Mouse (Mus musculus) thymus, postnatal 4 days (tissue): ENCODE results near the gene Apba3.
"Not testable (repeated sequence)": the region's sequence is repeated elsewhere in the genome, so short reads cannot be mapped to it uniquely, and the experiment has no call there.

ENCODE experiments used
- DNase-seq: peaks from one replicate; pipeline ENCODE4 v3.0.0; 2021

Gene Apba3

DNA sequence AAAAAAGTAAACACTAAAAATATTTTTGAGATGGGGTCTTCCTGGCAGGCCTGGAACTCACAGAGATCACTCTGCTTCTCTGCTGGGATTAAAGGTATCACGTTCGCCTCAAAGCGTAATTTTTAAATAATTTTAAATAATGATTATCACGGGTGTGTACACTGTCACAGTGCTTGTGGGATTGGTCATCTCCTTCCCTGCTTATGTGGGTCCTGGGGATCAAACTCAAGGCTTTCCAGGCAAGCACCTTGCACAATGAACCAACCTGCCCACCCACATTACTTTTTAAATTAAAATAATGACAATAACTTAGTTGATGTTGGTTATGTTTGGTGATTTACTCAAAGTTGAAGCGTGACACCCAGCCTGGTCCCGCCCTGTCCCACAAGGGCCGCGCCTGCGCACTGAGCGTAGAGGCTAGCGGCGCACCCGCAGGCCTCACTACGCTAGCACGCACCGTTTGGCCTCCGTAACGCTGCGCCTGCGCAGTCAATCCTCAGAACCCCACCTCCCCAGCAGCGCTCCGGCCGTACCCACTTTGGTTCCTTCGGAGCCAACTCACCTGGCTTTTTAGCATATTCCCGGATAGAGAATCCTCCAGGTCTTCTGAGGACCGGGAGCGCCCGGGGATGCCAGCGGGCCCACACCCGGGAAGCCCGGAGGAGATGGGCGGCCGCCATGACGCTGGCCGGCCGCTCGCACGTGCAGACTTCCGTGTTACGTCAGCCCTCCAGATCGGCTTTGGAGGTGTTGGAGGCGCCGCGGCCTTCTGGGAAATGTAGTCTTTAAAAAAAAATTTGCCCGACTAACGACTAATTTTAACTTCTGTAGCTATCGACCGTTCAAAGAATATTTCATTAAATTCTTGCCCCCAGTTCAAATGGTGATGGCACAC lies at the start of gene Apba3, which contains the start of gene Mrpl54:
Gene Apba3, plus strand, starts transcription at position 750 of the 895 bp plus-strand sequence.
Gene Mrpl54, minus strand, starts transcription at position 724 of the 895 bp plus-strand sequence.
- peak; percentile 99 for DNase-seq

DNA sequence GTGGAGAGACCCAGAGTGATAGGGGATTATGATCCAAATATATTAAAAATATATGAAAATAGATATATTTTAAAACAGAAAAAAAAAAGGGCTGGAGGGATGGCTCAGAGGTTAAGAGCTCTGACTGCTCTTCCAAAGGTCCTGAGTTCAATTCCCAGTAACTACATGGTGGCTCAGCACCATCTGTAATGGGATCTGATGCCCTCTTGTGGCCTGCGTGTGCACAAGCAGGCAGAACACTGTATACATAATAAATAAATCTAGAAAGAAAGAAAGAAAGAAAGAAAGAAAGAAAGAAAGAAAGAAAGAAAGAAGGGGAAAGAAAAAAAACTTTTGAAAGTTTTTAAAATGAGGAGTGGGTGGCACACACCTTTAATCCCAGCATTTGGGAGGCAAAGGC lies 49.5 kb upstream of the Apba3 start:
- DNase-seq, result peak; percentile 71

DNA sequence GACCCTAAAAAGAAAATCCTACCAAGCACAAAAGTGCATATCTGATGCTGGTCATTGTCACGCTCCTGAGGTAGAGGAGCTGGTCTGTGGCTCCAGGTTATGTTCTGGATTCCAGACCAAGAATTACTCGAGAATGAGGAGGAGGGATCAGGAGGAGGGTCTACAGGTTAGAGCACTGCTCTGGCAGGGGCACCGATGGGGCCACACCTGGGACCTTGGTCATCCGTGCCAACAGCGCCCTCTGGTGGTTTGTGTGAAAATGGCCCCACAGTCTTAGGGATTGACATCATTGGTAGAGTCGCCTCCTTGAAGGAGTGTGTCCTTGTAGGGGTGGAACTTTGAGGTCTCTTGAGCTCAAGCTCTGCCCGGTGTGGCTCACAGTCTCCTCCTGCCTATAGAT lies 48.8 kb upstream of the Apba3 start:
- peak; percentile 89 for DNase-seq

DNA sequence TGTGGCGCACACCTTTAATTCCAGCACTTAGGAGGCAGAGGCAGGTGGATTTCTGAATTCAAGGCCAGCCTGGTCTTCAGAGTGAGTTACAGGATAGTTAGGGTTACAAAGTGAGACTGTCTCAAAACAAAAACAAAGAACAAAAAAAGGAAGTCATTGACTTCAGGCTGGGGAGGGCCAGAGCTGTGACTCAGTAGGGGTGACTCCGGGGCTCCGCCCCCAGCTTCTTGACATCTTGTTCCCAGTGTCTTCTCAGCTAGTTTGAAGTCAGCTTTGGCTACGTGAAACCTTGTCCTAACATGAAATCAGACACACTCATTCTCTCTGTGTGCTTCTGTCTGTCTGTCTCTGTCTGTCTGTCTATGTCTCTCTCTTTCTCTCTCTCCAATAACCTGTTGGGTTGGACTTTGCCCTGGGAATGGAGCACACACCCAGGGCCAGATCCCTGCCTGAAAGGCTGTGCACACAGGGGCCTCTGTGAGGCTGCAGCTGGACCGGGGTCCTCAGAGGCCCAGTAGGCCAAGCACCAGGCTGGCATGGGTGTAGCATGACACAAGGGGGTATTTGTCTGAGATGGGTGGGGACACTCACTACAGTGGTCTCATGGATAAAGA lies 45.3 kb upstream of the Apba3 start:
- DNase-seq, result no peak

DNA sequence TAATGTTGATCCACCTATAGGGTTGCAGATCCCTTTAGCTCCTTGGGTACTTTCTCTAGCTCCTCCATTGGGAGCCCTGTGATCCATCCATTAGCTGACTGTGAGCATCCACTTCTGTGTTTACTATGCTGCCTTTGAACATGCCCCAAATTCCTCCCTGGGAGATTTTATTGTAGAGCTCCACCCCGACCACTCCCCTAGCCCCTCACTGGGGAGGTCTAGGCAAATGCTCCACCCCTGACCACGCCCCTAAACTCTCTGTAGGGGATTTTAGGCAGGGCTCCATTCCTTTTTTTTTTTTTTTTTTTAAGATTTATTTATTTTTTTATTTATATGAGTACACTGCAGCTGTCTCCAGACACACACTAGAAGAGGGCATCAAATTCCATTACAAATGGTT lies 43.0 kb upstream of the Apba3 start:
- not testable (repeated sequence) for DNase-seq

DNA sequence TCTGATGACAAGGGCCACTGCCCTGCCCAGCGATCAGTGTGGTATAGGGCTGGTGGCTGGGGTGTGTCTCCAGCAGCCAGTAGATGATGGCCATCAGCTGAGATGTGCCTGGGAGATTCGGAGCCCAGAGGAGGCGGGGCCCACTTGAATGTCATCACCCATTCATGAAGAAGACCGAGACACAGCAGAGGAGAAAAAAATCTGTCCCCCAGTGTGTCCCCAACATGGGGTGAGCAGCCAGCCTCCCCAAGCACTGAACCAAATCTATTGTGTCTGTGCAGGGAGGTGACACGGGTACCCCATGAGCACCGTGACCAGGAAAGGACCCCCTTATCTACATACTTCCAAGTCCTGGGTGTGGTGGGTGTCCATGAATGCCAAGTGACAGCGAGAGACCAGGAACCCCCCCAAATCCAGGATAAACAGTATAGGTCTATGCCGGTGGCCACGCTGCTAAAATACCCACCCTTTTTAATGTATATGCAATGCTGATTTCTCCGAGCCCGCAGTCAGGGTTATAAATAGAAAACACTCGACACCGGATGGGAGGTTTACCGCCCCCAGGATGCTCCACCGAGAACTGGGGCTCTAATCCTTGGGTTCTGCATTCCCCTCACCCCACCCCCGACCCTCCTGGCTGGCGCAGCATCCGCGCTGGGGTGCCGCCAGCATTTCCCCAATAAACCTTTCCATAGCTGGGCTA lies 36.9 kb upstream of the Apba3 start:
- peak; percentile 44 for DNase-seq

DNA sequence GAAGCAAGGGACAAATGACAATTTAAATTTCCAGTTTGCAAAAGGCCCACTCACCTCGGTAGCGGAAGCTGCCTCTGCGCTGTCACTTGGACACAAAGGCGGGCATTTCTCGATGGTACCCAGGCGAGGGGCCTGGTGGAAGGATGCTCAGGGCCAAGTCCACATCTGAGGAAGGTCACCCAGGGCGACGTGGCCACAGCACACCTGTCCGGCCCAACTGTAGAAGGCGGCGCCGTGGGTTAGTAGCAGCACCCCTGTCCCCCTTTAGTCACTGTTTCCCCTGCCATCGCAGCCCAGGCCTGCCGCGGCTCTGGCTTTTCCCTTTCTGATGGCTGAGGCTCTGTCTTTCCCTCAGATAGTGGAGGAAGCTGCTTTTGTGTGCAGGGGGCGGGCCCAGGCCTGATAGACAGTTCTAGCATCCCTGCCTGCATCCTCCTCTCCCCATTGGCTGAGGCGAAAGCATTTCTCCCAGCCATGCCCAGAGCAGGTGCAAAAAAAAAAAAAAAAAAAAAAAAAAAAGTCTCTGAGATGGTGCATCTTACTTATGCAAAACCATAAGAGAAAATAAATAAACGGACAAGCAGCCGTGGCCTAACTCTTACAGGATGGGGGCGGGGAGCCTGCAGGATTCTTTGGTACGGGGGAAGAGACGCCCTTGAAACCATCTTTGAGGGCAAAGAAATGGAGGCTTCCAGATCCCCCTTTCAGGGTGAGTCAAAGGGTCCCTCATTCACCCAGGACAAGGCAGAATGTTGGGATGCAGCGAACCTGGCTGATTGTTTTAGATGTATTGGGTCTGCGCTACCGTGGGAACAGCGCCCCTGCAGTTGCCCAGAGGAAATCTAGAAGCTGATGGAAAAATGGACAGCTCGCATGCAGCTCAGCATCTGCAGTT lies 36.1 kb upstream of the Apba3 start, which contains the start of gene Atcay:
Gene Atcay, minus strand, starts transcription at position 396 of the 895 bp plus-strand sequence.
- peak; percentile 66 for DNase-seq

DNA sequence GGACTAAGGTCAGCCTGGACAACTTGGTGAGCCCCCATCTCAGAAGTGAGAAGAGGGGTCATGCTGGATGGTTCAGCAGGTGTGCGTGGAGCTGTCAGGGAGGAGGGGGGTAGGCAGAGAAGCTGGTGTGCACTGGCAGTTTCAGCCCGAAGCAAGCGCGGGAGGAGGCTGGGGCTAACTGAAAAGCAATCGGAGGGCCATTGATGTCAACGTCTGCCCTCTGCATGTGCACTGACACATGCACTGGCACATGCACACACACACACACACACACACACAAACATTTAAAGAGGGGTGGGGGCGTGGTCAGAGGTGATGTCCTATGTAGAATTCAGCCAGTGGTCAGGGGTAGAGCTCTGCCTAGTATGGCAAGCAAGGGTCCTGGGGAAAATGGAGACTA lies 35.3 kb upstream of the Apba3 start:
- DNase-seq, result peak; percentile 22

DNA sequence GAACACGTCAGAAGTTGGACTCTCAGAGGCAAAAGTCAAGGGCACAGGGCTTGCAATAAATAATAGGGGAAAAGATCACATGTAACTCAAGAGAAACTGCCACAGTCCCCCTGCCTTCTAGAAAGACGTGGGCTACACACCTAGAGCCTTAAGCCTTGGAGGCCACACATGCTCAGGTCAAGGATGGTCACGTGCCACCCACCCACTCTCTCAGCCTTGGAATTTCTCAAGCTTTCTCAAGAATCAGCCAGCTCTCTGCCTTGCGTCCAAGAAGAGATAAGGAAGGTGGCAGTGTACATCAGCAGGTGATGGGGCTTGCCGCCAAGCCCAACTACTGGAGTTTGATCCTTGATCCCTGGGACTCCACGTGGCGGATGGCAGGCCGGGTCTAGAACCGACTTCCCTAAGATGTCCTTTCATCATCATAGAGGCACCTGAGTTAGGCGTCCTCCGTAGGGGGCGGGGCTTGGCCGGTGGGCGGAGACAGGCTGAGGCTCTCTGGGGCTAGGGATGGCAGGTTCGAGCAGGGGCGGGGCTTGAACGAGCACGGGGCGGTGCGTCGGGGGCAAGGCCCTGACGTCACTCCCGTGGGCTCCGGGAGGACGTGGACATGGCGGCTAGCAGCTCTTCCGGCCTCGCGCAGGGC lies 34.1 kb upstream of the Apba3 start, which contains the start of gene Zfr2:
Gene Zfr2, plus strand, starts transcription at position 576 of the 646 bp plus-strand sequence.
- DNase-seq, result peak; percentile 98

DNA sequence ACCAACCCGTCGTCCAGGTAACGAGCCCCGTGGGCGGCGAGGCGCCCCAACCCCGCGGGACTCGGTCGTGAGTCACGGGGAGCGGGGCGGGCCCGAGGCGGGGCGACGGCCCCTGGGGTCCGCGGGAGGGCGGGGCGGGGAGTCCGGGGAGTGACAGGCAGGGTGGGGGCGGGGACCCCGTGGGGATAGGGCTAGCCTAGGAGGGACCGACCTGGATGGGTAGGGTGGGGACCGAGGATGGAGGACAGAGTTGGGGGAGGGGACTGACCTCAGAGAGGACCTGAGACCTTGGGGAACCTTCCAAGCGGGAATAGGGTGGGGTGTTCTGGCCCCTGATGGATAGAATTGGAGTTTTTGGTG lies 33.6 kb upstream of the Apba3 start:
- no peak for DNase-seq

DNA sequence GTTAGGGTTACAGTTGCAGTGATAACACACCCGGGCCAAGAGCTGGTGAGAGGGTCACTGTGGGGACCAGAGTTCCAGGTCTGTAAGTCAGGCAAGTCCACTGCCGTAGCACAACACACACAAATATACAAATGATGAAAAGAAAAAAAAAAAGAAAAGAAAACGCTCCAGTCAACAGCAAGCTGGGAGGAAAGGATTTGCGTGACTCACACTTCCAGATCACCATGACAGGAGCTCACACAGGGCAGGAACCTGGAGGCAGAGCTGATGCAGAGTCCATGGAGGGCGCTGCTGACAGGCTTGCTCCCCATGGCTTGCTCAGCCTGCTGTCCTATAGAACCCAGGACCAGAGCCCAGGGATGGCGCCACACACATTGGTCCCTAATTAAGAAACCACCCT lies 32.6 kb upstream of the Apba3 start:
- DNase-seq, result peak; percentile 12

DNA sequence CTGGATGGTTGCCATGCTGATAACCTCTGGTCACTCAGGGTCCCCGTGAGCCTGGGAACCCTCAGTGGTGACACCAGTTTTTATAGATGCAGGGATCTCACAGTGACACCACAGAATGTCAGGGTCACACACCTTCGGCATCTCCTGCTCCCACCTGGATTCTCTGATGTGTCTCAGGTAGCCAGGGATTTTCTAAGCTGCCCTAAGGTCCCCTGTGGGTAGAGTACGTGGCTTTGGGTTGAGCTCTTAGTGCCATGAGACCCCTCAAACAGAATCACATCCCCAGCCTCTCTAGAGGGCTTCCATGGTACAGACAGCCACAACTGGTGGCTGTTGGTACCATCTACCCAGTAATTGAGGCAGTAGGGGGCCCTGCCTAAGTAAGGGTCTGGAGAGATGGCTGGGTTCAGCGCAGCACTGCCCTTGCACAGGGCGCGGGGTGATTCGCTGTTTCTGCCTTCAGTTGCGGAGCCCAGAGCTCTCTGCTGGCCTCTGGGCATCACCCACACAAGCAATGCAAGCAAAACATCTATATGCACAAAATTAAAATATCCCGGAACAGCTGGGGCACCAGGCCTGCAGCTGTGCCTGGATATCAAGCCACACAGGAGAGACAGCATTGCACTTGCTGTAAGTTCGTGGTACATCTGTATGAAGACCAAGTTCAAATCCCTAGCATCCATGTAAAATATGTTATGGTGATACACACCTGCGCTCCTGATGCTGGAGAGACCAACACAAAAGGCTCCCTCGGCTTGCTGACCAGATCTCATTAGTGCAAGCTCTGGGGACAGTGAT lies 30.1 kb upstream of the Apba3 start:
- DNase-seq, result peak; percentile 6

DNA sequence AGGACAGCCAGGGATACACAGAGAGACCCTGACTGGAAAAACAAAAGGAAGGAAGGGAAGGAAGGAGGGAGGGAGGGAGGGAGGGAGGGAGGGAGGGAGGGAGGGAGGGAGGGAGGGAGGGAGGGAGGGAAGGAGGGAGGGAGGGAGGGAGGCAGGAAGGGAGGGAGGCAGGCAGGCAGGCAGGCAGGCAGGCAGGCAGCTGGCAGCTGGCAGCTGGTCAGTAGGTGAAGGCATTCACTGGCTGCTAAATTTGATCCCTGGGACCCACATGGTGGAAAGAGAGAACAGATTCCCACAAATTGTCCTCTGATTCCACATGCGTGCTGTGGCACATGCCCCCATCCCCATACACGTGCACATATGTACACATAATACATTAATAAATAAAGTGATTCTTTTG lies 28.1 kb upstream of the Apba3 start:
- no peak for DNase-seq

DNA sequence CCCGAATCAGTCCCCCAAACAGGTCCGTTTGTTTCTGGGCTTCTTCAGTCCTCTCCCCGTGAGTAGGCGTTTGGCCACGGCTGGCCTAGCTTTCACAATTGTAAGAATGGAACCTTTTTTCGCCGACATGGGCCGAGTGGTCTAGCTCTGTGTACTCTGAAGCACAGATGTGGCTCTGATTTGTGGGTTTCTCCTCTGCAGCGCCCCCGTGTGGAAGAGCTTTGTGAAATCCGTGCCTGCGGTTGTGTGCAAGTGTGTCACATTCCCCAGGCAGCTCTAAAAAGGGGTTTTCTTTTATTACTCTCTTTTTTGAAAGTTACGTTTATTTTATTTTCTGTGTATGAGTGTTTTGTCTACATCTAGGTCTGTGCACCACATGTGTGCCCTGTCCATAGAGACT lies 25.9 kb upstream of the Apba3 start:
- DNase-seq, result peak; percentile 92

DNA sequence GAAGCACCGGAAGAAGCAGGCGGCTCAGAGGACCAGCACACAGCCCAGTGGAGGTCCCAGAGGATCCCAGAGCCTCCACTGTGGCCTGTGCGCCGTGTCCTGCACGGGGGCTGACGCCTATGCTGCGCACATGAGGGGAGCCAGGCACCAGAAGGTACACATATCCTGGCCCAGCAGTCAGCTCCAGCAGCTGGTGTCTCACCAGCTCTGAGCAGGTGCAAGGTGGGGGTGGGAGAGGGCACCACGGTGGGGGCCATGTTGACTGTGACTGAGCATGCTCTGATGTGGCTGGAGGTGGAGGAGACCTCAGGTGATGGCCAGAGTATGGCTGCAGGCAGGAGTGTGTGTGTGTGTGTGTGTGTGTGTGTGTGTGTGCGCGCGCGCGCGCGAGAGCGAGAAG lies 24.7 kb upstream of the Apba3 start:
- DNase-seq, result peak; percentile 64

DNA sequence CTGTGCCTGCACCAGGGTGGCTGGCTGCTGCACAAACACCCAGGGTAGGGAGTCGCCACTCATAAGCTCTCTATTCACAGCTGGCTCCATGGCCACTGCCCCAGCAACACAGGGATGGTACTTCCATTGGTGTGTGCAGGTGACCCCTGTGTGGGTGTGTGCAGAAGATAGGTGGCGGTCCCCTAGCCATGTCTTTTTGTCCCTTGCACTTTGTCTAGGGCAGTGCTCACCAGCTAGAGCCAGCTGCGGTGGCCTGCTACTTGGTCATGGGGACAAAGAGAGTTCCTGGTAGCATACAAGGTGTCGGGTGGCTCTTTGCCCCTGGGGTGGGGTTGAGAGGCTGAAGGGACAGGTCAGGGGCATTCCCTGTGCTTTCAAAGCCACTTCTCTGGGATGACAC lies 22.6 kb upstream of the Apba3 start:
- DNase-seq, result peak; percentile 22

DNA sequence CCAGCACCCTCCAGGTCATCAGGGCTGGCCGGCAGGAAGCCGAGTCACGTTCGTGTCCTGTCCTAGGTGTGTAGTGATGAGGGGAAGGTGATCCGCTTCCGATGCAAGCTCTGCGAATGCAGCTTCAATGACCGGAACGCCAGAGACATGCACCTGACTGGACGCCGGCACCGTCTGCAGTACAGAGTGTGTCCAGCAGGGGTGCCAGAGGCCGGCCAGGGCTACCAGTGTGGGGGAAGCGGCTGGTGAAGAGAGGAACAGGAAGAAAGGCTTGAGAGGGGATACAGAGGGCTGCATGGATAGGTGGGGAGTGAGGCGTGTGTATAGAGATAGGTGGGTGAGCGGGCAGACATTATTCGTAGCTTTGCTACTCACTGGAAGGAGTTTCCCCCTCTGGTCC lies 22.2 kb upstream of the Apba3 start:
- DNase-seq, result peak; percentile 91

DNA sequence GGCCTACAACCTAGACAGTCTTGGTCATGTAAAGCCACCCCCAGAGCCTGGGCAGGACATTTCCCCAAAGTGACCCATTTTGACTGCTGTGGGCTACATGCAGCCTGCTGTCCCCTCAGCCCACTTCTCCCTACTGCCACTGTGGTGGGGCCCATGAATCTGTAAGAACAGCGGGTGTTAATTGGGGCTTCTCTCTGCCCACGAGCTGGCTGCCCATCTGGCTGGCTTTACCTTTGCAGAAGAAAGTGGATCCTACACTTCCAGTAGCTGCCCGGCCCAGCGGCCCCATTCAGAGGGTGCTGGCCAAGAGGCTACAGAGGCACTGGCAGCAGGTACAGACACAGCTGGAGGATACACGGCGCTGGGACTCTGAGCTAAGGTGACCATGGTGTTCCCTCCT lies 21.6 kb upstream of the Apba3 start:
- DNase-seq, result peak; percentile 24

DNA sequence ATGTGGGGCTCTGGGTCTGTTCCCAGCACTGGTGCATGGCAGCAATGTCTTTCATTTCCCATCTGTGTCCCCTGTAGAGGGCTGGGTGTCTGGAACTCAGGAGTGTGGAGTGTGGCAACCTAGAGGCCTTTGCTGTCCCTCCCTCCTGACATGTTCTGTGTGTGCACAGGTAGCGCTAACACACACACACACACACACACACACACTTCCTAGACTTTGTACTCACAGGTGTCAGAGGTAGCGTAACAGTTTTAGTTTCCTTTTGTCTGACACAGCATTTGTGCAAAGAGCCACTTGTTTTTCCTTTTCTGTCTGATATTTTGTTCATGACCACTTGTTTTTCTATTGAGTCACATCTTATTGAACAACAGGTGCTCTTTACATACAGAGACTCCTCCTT lies 19.0 kb upstream of the Apba3 start:
- DNase-seq, result no peak

DNA sequence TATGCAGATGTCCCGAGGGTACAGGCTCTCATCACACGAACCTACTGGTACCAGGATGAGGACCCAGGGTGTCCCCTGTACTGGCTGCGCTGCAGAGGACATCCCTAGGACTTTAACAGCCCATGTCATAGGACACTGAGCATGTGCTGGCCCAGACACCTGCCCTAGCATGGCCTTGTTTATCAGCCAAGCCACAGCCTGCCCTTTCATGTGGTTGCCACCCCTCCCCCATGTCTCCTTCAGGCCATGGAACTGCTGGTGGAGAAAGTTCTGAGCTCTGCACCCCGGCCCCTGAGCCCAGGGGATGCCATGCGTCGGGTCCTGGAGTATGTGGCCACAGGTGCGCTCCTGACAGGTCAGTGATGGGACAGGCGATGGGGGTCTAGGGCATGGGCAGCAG lies 17.3 kb upstream of the Apba3 start:
- DNase-seq, result no peak
